Mouse (Mus musculus): ENCODE measurements around the gene Cdkal1. TPM values are rescaled to one million over a fixed set of nuclear protein-coding genes. Genes with fewer than 3 reads are reported as not detected.

Cdkal1 gene
- polyA plus RNA-seq, 1 experiment = 1.2 TPM

GRCm38 (mm10) chr13:29819147-29819546 lies 36.3 kb downstream of the Cdkal1 start:
- Histone ChIP-seq H3K36me3 (ENCODE audit: control insufficient read depth, insufficient read depth, low read length) (0 out of 2 replicates have a peak, but pooled peaks cover 2% of the 10 kb centered on the region), H3K4me1 (ENCODE audit: control insufficient read depth, insufficient read depth, insufficient read length) (no peaks in the 10 kb centered on the region), H3K4me3 (ENCODE audit: extremely low read depth, insufficient read depth, insufficient read length) (no peak overlapping the region), H3K27me3 (ENCODE audit: control insufficient read depth, insufficient read depth, low read length) (no peaks in the 10 kb centered on the region), H3K27ac (ENCODE audit: insufficient read depth, low read length) (no peak overlapping the region)
- WGBS = 92% methylated on average over 3 of the region's 3 CpGs
- TF ChIP-seq CTCF (IDR thresholded peaks at IDR 0.05; ENCODE audit: extremely low read depth, insufficient read depth, insufficient read length, insufficient replicate concordance) (no peak), POLR2A (IDR thresholded peaks at IDR 0.05; ENCODE audit: low read depth, low read length) (no peak)
- DNase-seq (ENCODE audit: low read depth in 1 of 2, low spot score in 2 of 2) = no peak

DNA sequence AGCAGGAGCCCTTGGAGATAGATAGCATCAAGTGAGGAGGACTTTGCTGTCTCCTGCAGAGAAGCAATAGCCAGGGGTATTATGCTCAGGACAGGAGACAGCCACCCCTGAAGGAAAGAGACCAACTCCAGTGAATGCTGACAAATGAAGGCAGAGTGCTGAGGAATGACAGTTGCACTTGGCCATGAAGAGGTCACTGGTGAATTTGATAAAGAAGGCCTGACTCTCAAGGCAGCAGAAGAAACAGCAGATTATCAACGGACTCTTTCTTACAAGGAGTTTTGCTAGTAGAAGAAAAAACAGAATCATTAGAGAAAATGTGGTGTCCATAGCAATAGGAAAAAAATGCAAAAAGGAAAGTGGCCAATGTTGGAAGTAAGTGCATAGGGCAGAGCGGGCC lies 37.2 kb downstream of the Cdkal1 start:
- Histone ChIP-seq H3K4me1 (ENCODE audit: control insufficient read depth, insufficient read depth, insufficient read length) (no peaks in the 10 kb centered on the region), H3K27me3 (ENCODE audit: control insufficient read depth, insufficient read depth, low read length) (no peaks in the 10 kb centered on the region), H3K36me3 (ENCODE audit: control insufficient read depth, insufficient read depth, low read length) (0 out of 2 replicates have a peak, but pooled peaks cover 2% of the 10 kb centered on the region), H3K27ac (ENCODE audit: insufficient read depth, low read length) (no peak overlapping the region), H3K4me3 (ENCODE audit: extremely low read depth, insufficient read depth, insufficient read length) (no peak overlapping the region)
- DNase-seq (ENCODE audit: low read depth in 1 of 2, low spot score in 2 of 2) = no peak
- WGBS = 92% methylated on average over 2 of the region's 2 CpGs
- TF ChIP-seq POLR2A (IDR thresholded peaks at IDR 0.05; ENCODE audit: low read depth, low read length) = no peak
- TF ChIP-seq CTCF (IDR thresholded peaks at IDR 0.05; ENCODE audit: extremely low read depth, insufficient read depth, insufficient read length, insufficient replicate concordance) = no peak

DNA sequence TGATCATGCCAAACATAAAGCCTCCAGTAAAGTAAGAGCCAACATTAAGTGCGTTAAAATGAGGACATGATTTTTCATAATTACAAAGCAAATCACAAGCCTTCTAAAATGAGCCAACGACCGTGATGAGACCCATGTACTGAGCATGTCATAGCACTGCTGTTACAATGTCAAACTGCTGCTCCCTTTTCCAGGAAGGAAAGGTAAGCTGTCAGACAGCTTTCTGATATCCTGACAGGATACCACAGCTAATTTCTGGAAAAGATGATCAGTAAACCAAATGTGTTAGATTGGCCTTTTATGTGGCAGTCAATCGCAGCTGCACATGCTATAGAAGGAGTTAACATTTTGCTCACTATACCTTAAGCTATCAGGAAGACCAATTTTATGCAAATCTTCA lies 44.7 kb downstream of the Cdkal1 start:
- no peak for DNase-seq (ENCODE audit: low read depth in 1 of 2, low spot score in 2 of 2)
- Histone ChIP-seq H3K4me3 (ENCODE audit: extremely low read depth, insufficient read depth, insufficient read length) (no peak overlapping the region), H3K4me1 (ENCODE audit: control insufficient read depth, insufficient read depth, insufficient read length) (no peaks in the 10 kb centered on the region), H3K36me3 (ENCODE audit: control insufficient read depth, insufficient read depth, low read length) (no peaks in the 10 kb centered on the region), H3K27me3 (ENCODE audit: control insufficient read depth, insufficient read depth, low read length) (no peaks in the 10 kb centered on the region), H3K27ac (ENCODE audit: insufficient read depth, low read length) (no peak overlapping the region)
- TF ChIP-seq CTCF (IDR thresholded peaks at IDR 0.05; ENCODE audit: extremely low read depth, insufficient read depth, insufficient read length, insufficient replicate concordance) = no peak
- no peak for TF ChIP-seq POLR2A (IDR thresholded peaks at IDR 0.05; ENCODE audit: low read depth, low read length)
- 85% methylated on average over 4 of the region's 4 CpGs for WGBS

DNA sequence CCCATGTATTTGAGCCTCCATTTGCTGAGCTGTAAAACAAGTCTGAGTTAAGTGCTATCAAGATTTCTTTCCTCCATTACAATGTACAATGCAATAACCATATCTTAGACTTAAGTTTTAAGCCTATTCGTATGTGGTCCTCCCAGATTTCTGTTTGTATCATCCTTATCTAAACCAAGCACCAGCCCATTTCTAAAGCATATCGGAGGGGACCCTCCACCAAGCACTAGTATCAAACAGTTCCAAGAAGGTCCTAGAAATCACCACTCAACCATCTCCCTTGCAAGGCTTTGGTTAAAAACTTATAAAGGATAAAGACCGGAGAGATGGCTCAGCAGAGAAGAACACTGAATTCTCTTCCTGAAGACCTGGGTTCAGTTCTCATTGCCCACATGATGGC lies 47.1 kb downstream of the Cdkal1 start:
- H3K27ac ChIP-seq (ENCODE audit: insufficient read depth, low read length) = no peak overlapping the region
- no peaks in the 10 kb centered on the region for H3K4me1 ChIP-seq (ENCODE audit: control insufficient read depth, insufficient read depth, insufficient read length)
- no peaks in the 10 kb centered on the region for H3K36me3 ChIP-seq (ENCODE audit: control insufficient read depth, insufficient read depth, low read length)
- WGBS = 85% methylated on average over 3 of the region's 3 CpGs
- no peak for DNase-seq (ENCODE audit: low read depth in 1 of 2, low spot score in 2 of 2)
- TF ChIP-seq CTCF (IDR thresholded peaks at IDR 0.05; ENCODE audit: extremely low read depth, insufficient read depth, insufficient read length, insufficient replicate concordance) (no peak), POLR2A (IDR thresholded peaks at IDR 0.05; ENCODE audit: low read depth, low read length) (no peak)
- H3K4me3 ChIP-seq (ENCODE audit: extremely low read depth, insufficient read depth, insufficient read length) = no peak overlapping the region
- no peaks in the 10 kb centered on the region for H3K27me3 ChIP-seq (ENCODE audit: control insufficient read depth, insufficient read depth, low read length)

GRCm38 (mm10) chr13:29807930-29808329 lies 47.5 kb downstream of the Cdkal1 start:
- Histone ChIP-seq H3K4me3 (ENCODE audit: extremely low read depth, insufficient read depth, insufficient read length) (no peak overlapping the region), H3K4me1 (ENCODE audit: control insufficient read depth, insufficient read depth, insufficient read length) (no peaks in the 10 kb centered on the region), H3K27me3 (ENCODE audit: control insufficient read depth, insufficient read depth, low read length) (no peaks in the 10 kb centered on the region), H3K36me3 (ENCODE audit: control insufficient read depth, insufficient read depth, low read length) (no peaks in the 10 kb centered on the region), H3K27ac (ENCODE audit: insufficient read depth, low read length) (no peak overlapping the region)
- TF ChIP-seq CTCF (IDR thresholded peaks at IDR 0.05; ENCODE audit: extremely low read depth, insufficient read depth, insufficient read length, insufficient replicate concordance) (no peak), POLR2A (IDR thresholded peaks at IDR 0.05; ENCODE audit: low read depth, low read length) (no peak)
- no peak for DNase-seq (ENCODE audit: low read depth in 1 of 2, low spot score in 2 of 2)
- 92% methylated on average over 3 of the region's 3 CpGs for WGBS

- TF ChIP-seq POLR2A (IDR thresholded peaks at IDR 0.05; ENCODE audit: low read depth, low read length) (no peak), CTCF (IDR thresholded peaks at IDR 0.05; ENCODE audit: extremely low read depth, insufficient read depth, insufficient read length, insufficient replicate concordance) (no peak)
- Histone ChIP-seq H3K4me3 (ENCODE audit: extremely low read depth, insufficient read depth, insufficient read length) (no peak overlapping the region), H3K27me3 (ENCODE audit: control insufficient read depth, insufficient read depth, low read length) (no peaks in the 10 kb centered on the region), H3K27ac (ENCODE audit: insufficient read depth, low read length) (no peak overlapping the region), H3K4me1 (ENCODE audit: control insufficient read depth, insufficient read depth, insufficient read length) (no peaks in the 10 kb centered on the region), H3K36me3 (ENCODE audit: control insufficient read depth, insufficient read depth, low read length) (no peaks in the 10 kb centered on the region)
- no peak for DNase-seq (ENCODE audit: low read depth in 1 of 2, low spot score in 2 of 2)
- 89% methylated on average over 4 of the region's 4 CpGs for WGBS
Observed at GRCm38 (mm10) chr13:29806871-29807270, 48.6 kb downstream of the Cdkal1 start.

GRCm38 (mm10) chr13:29805296-29805695 lies 50.2 kb downstream of the Cdkal1 start:
- 96% methylated on average over 1 of the region's 1 CpGs for WGBS
- no peaks in the 10 kb centered on the region for H3K36me3 ChIP-seq (ENCODE audit: control insufficient read depth, insufficient read depth, low read length)
- H3K4me3 ChIP-seq (ENCODE audit: extremely low read depth, insufficient read depth, insufficient read length) = no peak overlapping the region
- TF ChIP-seq POLR2A (IDR thresholded peaks at IDR 0.05; ENCODE audit: low read depth, low read length) = no peak
- TF ChIP-seq CTCF (IDR thresholded peaks at IDR 0.05; ENCODE audit: extremely low read depth, insufficient read depth, insufficient read length, insufficient replicate concordance) = no peak
- H3K27me3 ChIP-seq (ENCODE audit: control insufficient read depth, insufficient read depth, low read length) = no peaks in the 10 kb centered on the region
- no peaks in the 10 kb centered on the region for H3K4me1 ChIP-seq (ENCODE audit: control insufficient read depth, insufficient read depth, insufficient read length)
- no peak overlapping the region for H3K27ac ChIP-seq (ENCODE audit: insufficient read depth, low read length)
- no peak for DNase-seq (ENCODE audit: low read depth in 1 of 2, low spot score in 2 of 2)
